In the genomic region with DNA sequence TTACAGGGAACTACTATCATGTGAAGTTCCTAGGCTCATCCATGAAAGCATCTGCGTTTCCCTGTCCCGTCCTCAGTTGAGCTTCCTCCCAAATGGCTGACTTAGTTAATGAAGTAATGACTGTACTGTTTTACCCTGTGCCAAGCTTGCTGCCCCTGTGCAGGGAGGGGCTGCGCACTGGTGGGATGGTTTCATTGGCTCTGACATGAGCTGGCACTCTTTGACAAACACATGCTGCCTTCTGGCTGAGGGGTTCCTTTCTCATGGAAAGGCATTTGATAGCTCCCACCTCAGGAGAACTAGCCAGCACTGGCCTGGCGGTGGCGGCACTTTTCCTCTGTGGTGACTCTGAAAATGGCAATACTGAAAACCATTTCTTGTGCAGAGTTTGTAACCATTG, we compare ENCODE assay signal across 25 mouse cellular contexts.
DNase-seq lines count a peak whose midpoint lies in the region; ATAC-seq and TF ChIP-seq lines count a peak whose summit lies in the region.
"Had no signal": no experiment of that assay in that cellular context is flagged by ENCODE, and none has a peak within 500 bp of the region (broad histone marks: within the 10 kb centered on the region; RNA-seq: fewer than 3 reads in every experiment).

No protein-coding gene starts in this region.

- peak; percentile 59 for ATAC-seq in forebrain, embryonic 15.5 days (replicated peaks)
- no peak for ATAC-seq in forebrain, embryonic 11.5 days (replicated peaks; ENCODE audit: low FRiP score)
- ATAC-seq: CD4-positive, CD25-positive, alpha-beta regulatory T cell, adult 4 months; intestine, embryonic 16.5 days had no signal

- no peak overlapping the region for H3K27ac ChIP-seq in cerebellum, adult 2 months (ENCODE audit: insufficient read depth, low read length)
- no peak overlapping the region for H3K27ac ChIP-seq in forebrain, embryonic 15.5 days (replicated peaks)
- no peak overlapping the region for H3K27ac ChIP-seq in forebrain, embryonic 11.5 days (ENCODE audit: low read depth, low read length)
- no peak overlapping the region for H3K27ac ChIP-seq in left cerebral cortex, adult 2 months
- H3K27ac ChIP-seq: embryonic facial prominence, embryonic 15.5 days; heart, embryonic 10.5 days; heart, embryonic 15.5 days; kidney, embryonic 15.5 days had no signal

- TF ChIP-seq POLR2A in cerebellum, adult 2 months (IDR thresholded peaks at IDR 0.05; ENCODE audit: borderline replicate concordance, insufficient read depth, low read length), result no peak

- H3K4me2 ChIP-seq in forebrain, embryonic 15.5 days (replicated peaks), result no peak overlapping the region
- H3K4me2 ChIP-seq in forebrain, embryonic 11.5 days (ENCODE audit: low read depth, low read length, severe bottlenecking), result no peak overlapping the region
- H3K4me2 ChIP-seq: embryonic facial prominence, embryonic 15.5 days; heart, embryonic 15.5 days; kidney, embryonic 15.5 days had no signal

- no peaks in the 10 kb centered on the region for H3K27me3 ChIP-seq in cerebellum, adult 2 months (ENCODE audit: control insufficient read depth, insufficient read depth, low read length)
- H3K27me3 ChIP-seq in forebrain, embryonic 15.5 days, result peaks cover 7% of the 10 kb centered on the region; the same call in 1 of the 2 replicates
- H3K27me3 ChIP-seq in forebrain, embryonic 11.5 days (ENCODE audit: control insufficient read depth, insufficient read depth, low read length), result peaks cover 6% of the 10 kb centered on the region; the same call in 1 of the 2 replicates
- H3K27me3 ChIP-seq: embryonic facial prominence, embryonic 15.5 days; heart, embryonic 15.5 days; kidney, embryonic 15.5 days had no signal

- DNase-seq in cerebellum, postnatal 10 days, result peak; percentile 71 to 84
- DNase-seq in cerebellum, adult 2 months, result no peak
- no peak for DNase-seq in forebrain, embryonic 11.5 days (ENCODE audit: low spot score)
- DNase-seq in left cerebral cortex, postnatal 4 days, result peak; percentile 61
- no peak for DNase-seq in left cerebral cortex, adult 2 months (ENCODE audit: extremely low spot score in 1 of 2, low spot score in 2 of 2)
- DNase-seq in frontal cortex, postnatal 25 days (ENCODE audit: low spot score in 2 of 2), result no peak
- DNase-seq: adrenal gland, adult 8-10 months; adrenal gland, postnatal 36 days; B cell, adult 2 months; cerebellum, adult 11-12 months; cerebellum, adult 9-11 months; embryo, embryonic 11 days; gastrocnemius, postnatal 10 days; heart, adult 18-20 months; heart, postnatal 14 days; kidney, adult 2 months had no signal

- H3K4me1 ChIP-seq in cerebellum, adult 2 months (ENCODE audit: control insufficient read depth, insufficient read depth, low read length), result peaks cover 3% of the 10 kb centered on the region; the same call in 1 of the 2 replicates
- peaks cover 2% of the 10 kb centered on the region for H3K4me1 ChIP-seq in forebrain, embryonic 15.5 days
- peaks cover 3% of the 10 kb centered on the region; the same call in 1 of the 2 replicates for H3K4me1 ChIP-seq in forebrain, embryonic 11.5 days (replicated peaks; ENCODE audit: control insufficient read depth, insufficient read depth, low read length)
- H3K4me1 ChIP-seq: embryonic facial prominence, embryonic 15.5 days; heart, embryonic 10.5 days; heart, embryonic 15.5 days; kidney, embryonic 15.5 days had no signal

- TF ChIP-seq CTCF in cerebellum, adult 2 months (IDR thresholded peaks at IDR 0.05; ENCODE audit: borderline replicate concordance, insufficient read depth, low read depth, low read length), result no peak
- TF ChIP-seq CTCF in left cerebral cortex, adult 2 months (IDR thresholded peaks at IDR 0.05), result no peak

- no peak overlapping the region for H3K4me3 ChIP-seq in cerebellum, adult 2 months (replicated peaks; ENCODE audit: insufficient read depth, low read depth, low read length)
- H3K4me3 ChIP-seq in forebrain, embryonic 15.5 days, result no peak overlapping the region
- H3K4me3 ChIP-seq in forebrain, embryonic 11.5 days (ENCODE audit: low read depth, low read length), result no peak overlapping the region
- no peak overlapping the region for H3K4me3 ChIP-seq in left cerebral cortex, adult 2 months
- H3K4me3 ChIP-seq: embryonic facial prominence, embryonic 15.5 days; erythroblast, embryonic 14.5 days; heart, embryonic 10.5 days; heart, embryonic 15.5 days; kidney, embryonic 15.5 days had no signal

- 61% methylated on average over 5 of the region's 5 CpGs for WGBS in cerebellum, adult 2 months
- 65% methylated on average over 5 of the region's 5 CpGs for WGBS in forebrain, embryonic 15.5 days
- WGBS in forebrain, embryonic 11.5 days, result 84% methylated on average over 5 of the region's 5 CpGs

- no peaks in the 10 kb centered on the region for H3K9me3 ChIP-seq in forebrain, embryonic 15.5 days
- H3K9me3 ChIP-seq in forebrain, embryonic 11.5 days (ENCODE audit: control insufficient read depth, low read length), result no peaks in the 10 kb centered on the region
- H3K9me3 ChIP-seq: embryonic facial prominence, embryonic 15.5 days; heart, embryonic 10.5 days; heart, embryonic 15.5 days; kidney, embryonic 15.5 days had no signal

- intact Hi-C loops in left cerebral cortex, postnatal 4 days (cut with DNase I), result no loop called here
- intact Hi-C loops in left cerebral cortex, adult 2 months (cut with DNase I), result no loop called here

- no peaks in the 10 kb centered on the region for H3K36me3 ChIP-seq in forebrain, embryonic 15.5 days
- H3K36me3 ChIP-seq in forebrain, embryonic 11.5 days (ENCODE audit: control insufficient read depth, insufficient read depth, low read length), result no peaks in the 10 kb centered on the region
- H3K36me3 ChIP-seq: embryonic facial prominence, embryonic 15.5 days; G1E; heart, embryonic 10.5 days; heart, embryonic 15.5 days; kidney, embryonic 15.5 days had no signal

- H3K9ac ChIP-seq in forebrain, embryonic 15.5 days (replicated peaks), result no peak overlapping the region
- H3K9ac ChIP-seq in forebrain, embryonic 11.5 days (ENCODE audit: low read length), result no peak overlapping the region
- H3K9ac ChIP-seq: embryonic facial prominence, embryonic 15.5 days; heart, embryonic 15.5 days; kidney, embryonic 15.5 days had no signal

Comparison
In these comparisons a context has a peak if more than half of its experiments do, and no peak if none do; other contexts are left out.
1. DNase-seq: peak in cerebellum, postnatal 10 days (2 of 2) and left cerebral cortex, postnatal 4 days (single experiment); none in cerebellum, adult 2 months (0 of 2), forebrain, embryonic 11.5 days (single experiment), left cerebral cortex, adult 2 months (0 of 2) and frontal cortex, postnatal 25 days (0 of 2).